Mouse (Mus musculus) CH12.LX (cell line): ENCODE data around the gene Usp47. TPM values are rescaled to one million over a fixed set of nuclear protein-coding genes. Genes with fewer than 3 reads are reported as not detected.

Experiments
- DNase-seq: peaks from one replicate; pipeline ENCODE4 v3.0.0-alpha.2; 2013; ENCODE audit errors: extremely low read depth
- H3K27ac ChIP-seq: 2 replicates; pipeline ENCODE4 v1.5.1; 2012; ENCODE audit warnings: low read depth, mild to moderate bottlenecking, control low read depth, moderate library complexity; ENCODE audit not compliant: insufficient read depth
- H3K27me3 ChIP-seq: replicated peaks from 2 replicates; pipeline ENCODE3; 2012; ENCODE audit warnings: inconsistent platforms
- H3K36me3 ChIP-seq, 2 experiments: replicated peaks in 1 of 2; 2 replicates each; pipeline versions ENCODE3 to v1.6.1; 2012; ENCODE audit warnings: inconsistent platforms in 1 of 2, low read length in 1 of 2, mild to moderate bottlenecking in 1 of 2, mixed read lengths in 1 of 2, moderate library complexity in 1 of 2; ENCODE audit not compliant: control insufficient read depth in 1 of 2, insufficient read depth in 1 of 2
- H3K4me1 ChIP-seq, 2 experiments: 2 replicates each; pipeline ENCODE4 v1.6.1; 2012; ENCODE audit warnings: inconsistent platforms in 1 of 2, moderate library complexity in 1 of 2; ENCODE audit not compliant: insufficient read depth in 2 of 2, control insufficient read depth in 1 of 2
- H3K4me2 ChIP-seq: 2 replicates; pipeline ENCODE4 v1.6.1; 2012; ENCODE audit warnings: low read depth, mild to moderate bottlenecking, control low read depth; ENCODE audit not compliant: poor library complexity, insufficient read depth, severe bottlenecking
- H3K4me3 ChIP-seq, 3 experiments: fragments of 150-350 bp in 1 of 3; sonication (generic) in 1 of 3; replicated peaks in 1 of 3; 2 replicates each; pipeline versions ENCODE3 to v1.5.1; 2011 to 2012; ENCODE audit warnings: low read depth in 2 of 3, low read length in 2 of 3, mild to moderate bottlenecking in 2 of 3, moderate library complexity in 2 of 3, control low read depth in 1 of 3, improper control_type of control experiment in 1 of 3, inconsistent platforms in 1 of 3, mixed read lengths in 1 of 3; ENCODE audit not compliant: poor library complexity in 1 of 3
- H3K79me2 ChIP-seq: replicated peaks from 2 replicates; pipeline ENCODE4 v1.6.1; 2012; ENCODE audit warnings: mild to moderate bottlenecking, moderate library complexity; ENCODE audit not compliant: control insufficient read depth, poor library complexity, insufficient read depth, severe bottlenecking; ENCODE audit errors: extremely low read depth
- H3K9ac ChIP-seq: 2 replicates; pipeline ENCODE4 v1.6.1; 2012; ENCODE audit warnings: low read depth, mild to moderate bottlenecking, control low read depth, moderate library complexity; ENCODE audit not compliant: insufficient read depth
- H3K9me3 ChIP-seq: replicated peaks from 2 replicates; pipeline ENCODE3; 2012; ENCODE audit warnings: low read length, inconsistent platforms, mixed read lengths
- EP300 ChIP-seq: IDR thresholded peaks from 2 replicates; pipeline ENCODE4 v1.6.1; 2011; ENCODE audit warnings: low read length, improper control_type of control experiment
- ETS1 ChIP-seq: conservative IDR thresholded peaks from 2 replicates; pipeline ENCODE4 v1.6.1; 2012; ENCODE audit warnings: low read depth, mild to moderate bottlenecking, inconsistent platforms, low read length, improper control_type of control experiment, moderate library complexity
- IRF4 ChIP-seq: IDR thresholded peaks from 2 replicates; pipeline ENCODE4 v1.6.1; 2014; ENCODE audit warnings: low read depth, mild to moderate bottlenecking, inconsistent platforms, low read length, improper control_type of control experiment
- JUND ChIP-seq: conservative IDR thresholded peaks from 2 replicates; pipeline ENCODE4 v1.6.1; 2011; ENCODE audit warnings: low read depth, low read length, improper control_type of control experiment
- KAT2A ChIP-seq: IDR thresholded peaks from 2 replicates; pipeline ENCODE4 v1.6.1; 2012; ENCODE audit warnings: low read length, improper control_type of control experiment, inconsistent platforms; ENCODE audit not compliant: insufficient replicate concordance
- MAFK ChIP-seq: IDR thresholded peaks from 2 replicates; pipeline ENCODE4 v1.6.1; 2011; ENCODE audit warnings: low read length, improper control_type of control experiment; ENCODE audit not compliant: insufficient replicate concordance
- MEF2A ChIP-seq: IDR thresholded peaks from 2 replicates; pipeline ENCODE4 v1.6.1; 2014; ENCODE audit warnings: low read depth, mild to moderate bottlenecking, inconsistent platforms, low read length, improper control_type of control experiment, borderline replicate concordance
- MXI1 ChIP-seq: IDR thresholded peaks from 2 replicates; pipeline ENCODE4 v1.6.1; 2011; ENCODE audit warnings: mild to moderate bottlenecking, low read depth, low read length, improper control_type of control experiment
- NELFE ChIP-seq: IDR thresholded peaks from 2 replicates; pipeline ENCODE4 v1.6.1; 2011; ENCODE audit warnings: low read depth, low read length, improper control_type of control experiment
- NRF1 ChIP-seq: IDR thresholded peaks from 2 replicates; pipeline ENCODE4 v1.6.1; 2014; ENCODE audit warnings: low read depth, mild to moderate bottlenecking, inconsistent platforms, low read length, improper control_type of control experiment, moderate library complexity
- PAX5 ChIP-seq: IDR thresholded peaks from 2 replicates; pipeline ENCODE4 v1.6.1; 2012; ENCODE audit warnings: low read length, inconsistent platforms, mixed read lengths
- POLR2A ChIP-seq: IDR thresholded peaks from 2 replicates; pipeline ENCODE4 v1.6.1; 2011; ENCODE audit warnings: low read depth, mild to moderate bottlenecking, improper control_type of control experiment, low read length
- TBP ChIP-seq: conservative IDR thresholded peaks from 2 replicates; pipeline ENCODE4 v1.6.1; 2011; ENCODE audit warnings: low read depth, low read length, improper control_type of control experiment
- TCF12 ChIP-seq: IDR thresholded peaks from 2 replicates; pipeline ENCODE4 v1.6.1; 2014; ENCODE audit warnings: low read depth, mild to moderate bottlenecking, inconsistent platforms, low read length, improper control_type of control experiment
- UBTF ChIP-seq: IDR thresholded peaks from 2 replicates; pipeline ENCODE4 v1.6.1; 2012; ENCODE audit warnings: low read depth, mild to moderate bottlenecking, inconsistent platforms, low read length, improper control_type of control experiment, moderate library complexity
- USF2 ChIP-seq: conservative IDR thresholded peaks from 2 replicates; pipeline ENCODE4 v1.6.1; 2011; ENCODE audit warnings: low read depth, low read length, improper control_type of control experiment
- ZC3H11A ChIP-seq: IDR thresholded peaks from 2 replicates; pipeline ENCODE4 v1.6.1; 2012; ENCODE audit warnings: low read depth, mild to moderate bottlenecking, inconsistent platforms, low read length, improper control_type of control experiment
- ZKSCAN1 ChIP-seq: IDR thresholded peaks from 2 replicates; pipeline ENCODE4 v1.6.1; 2012; ENCODE audit warnings: low read depth, inconsistent platforms, low read length, improper control_type of control experiment, borderline replicate concordance
- ZNF384 ChIP-seq: IDR thresholded peaks from 2 replicates; pipeline ENCODE4 v1.6.1; 2012; ENCODE audit warnings: low read depth, low read length, improper control_type of control experiment, inconsistent platforms
- dilution Hi-C: fragments of 300-500 bp; cut with MboI; formaldehyde crosslinking; loops from 2 replicates; pipeline ENCODE4 v1.14.3; 2020; ENCODE audit warnings: low sequenced_read_pairs; ENCODE audit not compliant: extremely low pct_unique_long_range_greater_than_20kb, extremely low pct_ligation_motif_present
- in situ Hi-C: fragments of 300-500 bp; cut with MboI; formaldehyde crosslinking; loops from 3 replicates; pipeline ENCODE4 v1.14.3; 2019; ENCODE audit warnings: low sequenced_read_pairs, low pct_ligation_motif_present, low pct_unique_long_range_greater_than_20kb, mixed read lengths
- polyA plus RNA-seq: library from polyadenylated mRNA; unstranded; fragments of >175 nt; gene quantifications from 2 replicates; pipeline ENCODE4 v1.2.1, GENCODE M21; 2012; ENCODE audit warnings: low read depth; ENCODE audit not compliant: insufficient read length
- total RNA-seq, 2 experiments: library from RNA; depleted of rRNA; stranded (reverse); fragments of 300-350 nt in 1 of 2; fragments of >200 nt in 1 of 2; gene quantifications; 2 replicates each; pipeline ENCODE4 v1.2.3; 2012 to 2014

Gene Usp47
- total and polyA plus RNA-seq, 3 experiments, result 35.0 to 36.8 (median 35.8) TPM

- Histone ChIP-seq H3K9ac (no peak overlapping the region), H3K36me3 (peaks cover 0 to 9% of the 10 kb centered on the region in 2 experiments), H3K4me2 (no peak overlapping the region), H3K27me3 (no peaks in the 10 kb centered on the region), H3K9me3 (no peaks in the 10 kb centered on the region), H3K4me1 (peaks cover 4 to 10% of the 10 kb centered on the region in 2 experiments; a peak in 3 of 4 replicates), H3K27ac (no peak overlapping the region), H3K79me2 (peaks cover 20% of the 10 kb centered on the region; the same call in 1 of the 2 replicates), H3K4me3 (no peak overlapping the region)
- dilution Hi-C loops, result no loop called here
- in situ Hi-C loops, result no loop called here
- TF ChIP-seq NELFE, result no peak
- no peak for TF ChIP-seq ETS1
- TF ChIP-seq POLR2A, result no peak
- TF ChIP-seq EP300, result no peak
- no peak for TF ChIP-seq JUND
- no peak for TF ChIP-seq IRF4
- no peak for TF ChIP-seq PAX5
- TF ChIP-seq MEF2A, result no peak
- TF ChIP-seq USF2, result no peak
- TF ChIP-seq NRF1, result no peak
- TF ChIP-seq TCF12, result no peak
- TF ChIP-seq ZC3H11A, result no peak
- no peak for DNase-seq
Observed at GRCm38 (mm10) chr7:112045794-112046388, 22.6 kb downstream of the Usp47 start.

DNA sequence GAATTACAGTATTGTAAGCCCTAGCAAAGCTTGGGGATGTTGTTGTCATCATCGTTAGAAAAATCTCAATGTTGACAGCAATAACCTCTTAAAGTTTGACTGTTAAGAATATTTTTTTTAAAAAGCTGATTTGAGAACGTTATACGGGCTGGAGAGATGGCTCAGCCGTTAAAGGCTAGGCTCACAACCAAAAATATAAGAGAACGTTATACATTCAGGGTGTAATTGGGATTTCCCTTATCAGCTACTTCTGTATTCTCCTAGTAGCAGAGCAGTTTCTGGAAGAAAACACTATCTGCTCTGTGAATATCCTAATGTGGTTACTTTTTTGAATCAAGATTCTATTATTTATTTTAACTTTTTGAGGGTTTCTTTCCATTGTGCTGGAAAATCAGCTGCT, 25.3 kb downstream of the Usp47 start:
- peaks cover 12% of the 10 kb centered on the region; the same call in 1 of the 2 replicates for H3K79me2 ChIP-seq
- H3K27ac ChIP-seq, result no peak overlapping the region
- H3K27me3 ChIP-seq, result no peaks in the 10 kb centered on the region
- H3K9ac ChIP-seq, result no peak overlapping the region
- dilution Hi-C loops, result no loop called here
- no peak for DNase-seq
- no peaks in the 10 kb centered on the region for H3K9me3 ChIP-seq
- no peak for TF ChIP-seq ZNF384
- no peak for TF ChIP-seq MXI1
- TF ChIP-seq USF2, result no peak
- no peak for TF ChIP-seq ZKSCAN1
- no peak for TF ChIP-seq TBP
- TF ChIP-seq ETS1, result no peak
- no peak for TF ChIP-seq MAFK
- no peak for TF ChIP-seq UBTF
- no peak for TF ChIP-seq KAT2A
- H3K36me3 ChIP-seq, result peaks cover 0 to 8% of the 10 kb centered on the region in 2 experiments
- H3K4me1 ChIP-seq, result peaks cover 8 to 20% of the 10 kb centered on the region in 2 experiments
- in situ Hi-C loops, result no loop called here
- H3K4me2 ChIP-seq, result no peak overlapping the region
- no peak overlapping the region for H3K4me3 ChIP-seq
